9 mouse cellular contexts compared by ENCODE assay signal in the genomic region with DNA sequence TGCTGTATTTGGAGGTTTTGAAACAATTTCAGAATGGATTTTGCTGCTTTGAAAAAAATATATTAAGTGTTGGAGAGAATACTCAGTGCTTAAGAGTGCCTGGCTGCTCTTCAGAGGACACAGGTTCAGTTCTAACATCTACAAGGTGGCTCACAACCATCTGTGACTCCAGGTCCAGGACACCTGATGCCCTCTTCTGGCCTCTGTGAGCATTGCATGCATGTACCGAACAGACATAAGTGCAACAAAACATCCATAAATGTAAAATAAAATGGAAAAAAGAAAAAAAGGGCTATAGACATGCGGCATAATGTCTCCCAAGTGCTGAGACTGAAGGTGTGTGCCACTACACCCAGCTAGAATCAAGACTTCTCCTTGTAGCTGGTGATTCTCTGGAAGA. TPM values are rescaled to one million over a fixed set of nuclear protein-coding genes. Genes with fewer than 3 reads are reported as not detected.
DNase-seq lines count a peak whose midpoint lies in the region; ATAC-seq and TF ChIP-seq lines count a peak whose summit lies in the region.
"Had no signal": no experiment of that assay in that cellular context is flagged by ENCODE, and none has a peak within 500 bp of the region (broad histone marks: within the 10 kb centered on the region; RNA-seq: fewer than 3 reads in every experiment).

No protein-coding gene starts in this region.

- 34% methylated on average over 2 of the region's 2 CpGs for WGBS in liver, embryonic 11.5 days

- no peaks in the 10 kb centered on the region for H3K9me3 ChIP-seq in liver, embryonic 11.5 days (ENCODE audit: control insufficient read depth, low read length)

- H3K4me2 ChIP-seq in liver, embryonic 11.5 days: no peak overlapping the region

- intact Hi-C loops in gastrocnemius, adult 2 months (cut with DNase I): loop anchor here (1.0 kb wide), 1 partner anchor 146 kb away; no protein-coding TSS in a partner anchor
- intact Hi-C loops in left cerebral cortex, postnatal 4 days (cut with DNase I): no loop called here

- DNase-seq in adrenal gland, adult (ENCODE audit: inconsistent age in 2 of 2, low spot score in 1 of 2): peak; percentile 52 to 86
- no peak for DNase-seq in adrenal gland, adult 8-10 months
- DNase-seq in liver: peak; percentile 56
- no peak for DNase-seq in liver, embryonic 11.5 days (ENCODE audit: low spot score)
- peak; percentile 66 to 75 for DNase-seq in adrenal gland, postnatal 36 days
- DNase-seq in gastrocnemius, adult 2 months: peak; percentile 60
- peak; percentile 65 for DNase-seq in left cerebral cortex, postnatal 4 days
- DNase-seq in right cerebral cortex, postnatal 4 days: peak; percentile 70

- H3K27me3 ChIP-seq in liver, embryonic 11.5 days (replicated peaks; ENCODE audit: control insufficient read depth, insufficient read depth, low read length): no peaks in the 10 kb centered on the region

- TF ChIP-seq CTCF in gastrocnemius, adult 2 months (IDR thresholded peaks at IDR 0.05): peak; percentile 83

- no peak for ATAC-seq in liver, embryonic 11.5 days (replicated peaks; ENCODE audit: low FRiP score)

- no peak overlapping the region for H3K27ac ChIP-seq in liver, embryonic 11.5 days (ENCODE audit: low read depth, low read length)
- H3K27ac ChIP-seq in gastrocnemius, adult 2 months: no peak overlapping the region
- H3K27ac ChIP-seq: macrophage had no signal

- H3K4me3 ChIP-seq in liver, embryonic 11.5 days (ENCODE audit: low read depth, low read length): no peak overlapping the region
- H3K4me3 ChIP-seq in gastrocnemius, adult 2 months: no peak overlapping the region

- H3K9ac ChIP-seq in liver, embryonic 11.5 days (ENCODE audit: low read depth, low read length): no peak overlapping the region

- no peaks in the 10 kb centered on the region; the same call in 1 of the 2 replicates for H3K36me3 ChIP-seq in liver, embryonic 11.5 days (ENCODE audit: control insufficient read depth, insufficient read depth, low read length)

- no peaks in the 10 kb centered on the region; the same call in 1 of the 2 replicates for H3K4me1 ChIP-seq in liver, embryonic 11.5 days (replicated peaks; ENCODE audit: control insufficient read depth, insufficient read depth, low read length)

RNA-seq across cellular contexts. Expression of a gene that starts 10.2 kb away (rescaled TPM):
- 10 to 100 TPM; 18.7 to 29.2 (median 21.7) TPM for total RNA-seq in adrenal gland, adult 8-10 months (2022)
- polyA plus RNA-seq in liver, embryonic 11.5 days (2014; fragmentation: Nextera tagmentation; extraction: Ambion mirVana): 5.2 and 5.5 TPM in 2 replicates
- 10 to 100 TPM; 12.2 to 16.5 TPM for total RNA-seq in adrenal gland, postnatal 36 days (2021)
- total RNA-seq in gastrocnemius, adult 2 months (2021): 1 to 10 TPM; 3.0 to 5.2 TPM
- total RNA-seq in left cerebral cortex, postnatal 4 days (2021): 10 to 100 TPM in 1 of 2 experiments, 1 to 10 TPM in 1; 7.9 to 17.0 TPM

RNA-seq across cellular contexts. Expression of a gene that starts 16.8 kb away (rescaled TPM):
- total RNA-seq in adrenal gland, adult 8-10 months (2022): 10 to 100 TPM; 18.5 to 26.6 (median 21.6) TPM
- polyA plus RNA-seq in liver, embryonic 11.5 days (2014; fragmentation: Nextera tagmentation; extraction: Ambion mirVana): 1.1 and 2.1 TPM in 2 replicates
- total RNA-seq in adrenal gland, postnatal 36 days (2021): 10 to 100 TPM; 17.8 to 19.2 TPM
- total RNA-seq in gastrocnemius, adult 2 months (2021): 1 to 10 TPM; 2.6 to 3.5 TPM
- 10 to 100 TPM; 50.0 to 54.6 TPM for total RNA-seq in left cerebral cortex, postnatal 4 days (2021)

RNA-seq across cellular contexts. Expression of a gene that starts 22.7 kb away (rescaled TPM):
- 10 to 100 TPM; 62.9 to 88.0 (median 73.9) TPM for total RNA-seq in adrenal gland, adult 8-10 months (2022)
- polyA plus RNA-seq in liver, embryonic 11.5 days (2014; fragmentation: Nextera tagmentation; extraction: Ambion mirVana): 2.0 and 2.1 TPM in 2 replicates
- total RNA-seq in adrenal gland, postnatal 36 days (2021): 10 to 100 TPM; 54.3 to 57.2 TPM
- 10 to 100 TPM; 23.1 to 26.8 TPM for total RNA-seq in gastrocnemius, adult 2 months (2021)
- total RNA-seq in left cerebral cortex, postnatal 4 days (2021): 10 to 100 TPM; 49.9 to 54.6 TPM

RNA-seq across cellular contexts. Expression of a gene that starts 22.7 kb away (rescaled TPM):
- 1 to 10 TPM in 3 of 4 experiments, under 1 TPM in 1; 0.99 to 9.0 (median 4.4) TPM for total RNA-seq in adrenal gland, adult 8-10 months (2022)
- polyA plus RNA-seq in liver, embryonic 11.5 days (2014; fragmentation: Nextera tagmentation; extraction: Ambion mirVana): 0.27 TPM in 1 of 2 replicates, not detected in the other
- 1 to 10 TPM in 1 of 2 experiments, not detected in 1; 2.0 TPM for total RNA-seq in adrenal gland, postnatal 36 days (2021)
- total RNA-seq in gastrocnemius, adult 2 months (2021): 1 to 10 TPM in 1 of 2 experiments, under 1 TPM in 1; 0.56 to 4.4 TPM
- not detected for total RNA-seq in left cerebral cortex, postnatal 4 days (2021)

RNA-seq across cellular contexts. Expression of a gene that starts 31.8 kb away (rescaled TPM):
- 100 to 1,000 TPM; 157 to 316 (median 238) TPM for total RNA-seq in adrenal gland, adult 8-10 months (2022)
- polyA plus RNA-seq in liver, embryonic 11.5 days (2014; fragmentation: Nextera tagmentation; extraction: Ambion mirVana): 117 and 132 TPM in 2 replicates
- 100 to 1,000 TPM; 167 to 173 TPM for total RNA-seq in adrenal gland, postnatal 36 days (2021)
- 10 to 100 TPM; 52.5 to 63.3 TPM for total RNA-seq in gastrocnemius, adult 2 months (2021)
- total RNA-seq in left cerebral cortex, postnatal 4 days (2021): 100 to 1,000 TPM; 325 to 354 TPM

Comparison
In these comparisons a context has a peak if more than half of its experiments do, and no peak if none do; other contexts are left out.
1. DNase-seq: peak in adrenal gland, adult (2 of 2), liver (single experiment), adrenal gland, postnatal 36 days (2 of 2), gastrocnemius, adult 2 months (single experiment), left cerebral cortex, postnatal 4 days (single experiment) and right cerebral cortex, postnatal 4 days (single experiment); none in adrenal gland, adult 8-10 months (single experiment) and liver, embryonic 11.5 days (single experiment).
2. RNA of a gene that starts 16.8 kb away (total RNA-seq): 50.0 to 54.6 TPM in left cerebral cortex, postnatal 4 days, 18.5 to 26.6 TPM in adrenal gland, adult 8-10 months and 17.8 to 19.2 TPM in adrenal gland, postnatal 36 days; 2.6 to 3.5 TPM in gastrocnemius, adult 2 months; every median in the first group is over 4 times any median in the second.